Mouse (Mus musculus): Measurements from ENCODE around the gene Slc38a4. TPM values are rescaled to one million over a fixed set of nuclear protein-coding genes. Genes with fewer than 3 reads are reported as not detected.

The Slc38a4 gene
- total and polyA plus RNA-seq, 3 experiments, result 0.13 to 0.51 (median 0.17) TPM

- Histone ChIP-seq H3K36me3 (replicated peaks in 1 of 2; ENCODE audit: control insufficient read depth in 1 of 2, insufficient read depth in 1 of 2, low read length in 1 of 2) (no peaks in the 10 kb centered on the region), H3K4me2 (ENCODE audit: insufficient read depth, low read depth, poor library complexity, severe bottlenecking) (no peak overlapping the region), H3K27me3 (replicated peaks) (no peaks in the 10 kb centered on the region), H3K9me3 (replicated peaks; ENCODE audit: low read length) (no peaks in the 10 kb centered on the region), H3K9ac (ENCODE audit: insufficient read depth, low read depth) (no peak overlapping the region), H3K27ac (ENCODE audit: insufficient read depth, low read depth) (no peak overlapping the region), H3K4me3 (replicated peaks in 1 of 3; ENCODE audit: low read depth in 2 of 3, low read length in 2 of 3, poor library complexity in 1 of 3) (no peak overlapping the region), H3K79me2 (replicated peaks; ENCODE audit: control insufficient read depth, extremely low read depth, insufficient read depth, poor library complexity, severe bottlenecking) (no peaks in the 10 kb centered on the region), H3K4me1 (ENCODE audit: control insufficient read depth in 1 of 2, insufficient read depth in 2 of 2) (peaks cover 8 to 14% of the 10 kb centered on the region in 2 experiments)
- DNase-seq (ENCODE audit: extremely low read depth), result no peak
- in situ Hi-C loops (cut with MboI; ENCODE audit: low pct_ligation_motif_present, low pct_unique_long_range_greater_than_20kb, low sequenced_read_pairs), result no loop called here
- dilution Hi-C loops (cut with MboI; ENCODE audit: extremely low pct_ligation_motif_present, extremely low pct_unique_long_range_greater_than_20kb, low sequenced_read_pairs), result no loop called here
- TF ChIP-seq HCFC1 (IDR thresholded peaks at IDR 0.05; ENCODE audit: low read depth, low read length), result no peak
- no peak for TF ChIP-seq MAZ (IDR thresholded peaks at IDR 0.05; ENCODE audit: low read depth, low read length)
- TF ChIP-seq CHD1 (IDR thresholded peaks at IDR 0.05; ENCODE audit: low read depth, low read length), result no peak
- no peak for TF ChIP-seq MAFK (IDR thresholded peaks at IDR 0.05; ENCODE audit: insufficient replicate concordance, low read length)
- TF ChIP-seq TCF12 (IDR thresholded peaks at IDR 0.05; ENCODE audit: low read depth, low read length), result no peak
- no peak for TF ChIP-seq BHLHE40 (IDR thresholded peaks at IDR 0.05; ENCODE audit: low read depth, low read length)
- no peak for TF ChIP-seq CHD2 (IDR thresholded peaks at IDR 0.05; ENCODE audit: low read length)
- TF ChIP-seq ZMIZ1 (IDR thresholded peaks at IDR 0.05; ENCODE audit: low read depth, low read length), result no peak
- no peak for TF ChIP-seq USF1 (IDR thresholded peaks at IDR 0.05; ENCODE audit: low read depth, low read length)
- TF ChIP-seq RAD21 (IDR thresholded peaks at IDR 0.05; ENCODE audit: low read depth, low read length), result no peak
- no peak for TF ChIP-seq E2F4 (IDR thresholded peaks at IDR 0.05; ENCODE audit: insufficient replicate concordance, low read depth, low read length)
- TF ChIP-seq ZC3H11A (IDR thresholded peaks at IDR 0.05; ENCODE audit: low read depth, low read length), result no peak
These were observed 5.2 kb upstream of the Slc38a4 start for GRCm38 (mm10) chr15:97060973-97061372.

GRCm38 (mm10) chr15:97060571-97060970 is 4.8 kb upstream of the Slc38a4 start:
- dilution Hi-C loops (cut with MboI; ENCODE audit: extremely low pct_ligation_motif_present, extremely low pct_unique_long_range_greater_than_20kb, low sequenced_read_pairs) (no loop called here), in situ Hi-C loops (cut with MboI; ENCODE audit: low pct_ligation_motif_present, low pct_unique_long_range_greater_than_20kb, low sequenced_read_pairs) (no loop called here)
- Histone ChIP-seq H3K9me3 (replicated peaks; ENCODE audit: low read length) (no peaks in the 10 kb centered on the region), H3K4me2 (ENCODE audit: insufficient read depth, low read depth, poor library complexity, severe bottlenecking) (no peak overlapping the region), H3K4me1 (ENCODE audit: control insufficient read depth in 1 of 2, insufficient read depth in 2 of 2) (peaks cover 8 to 14% of the 10 kb centered on the region in 2 experiments), H3K27me3 (replicated peaks) (no peaks in the 10 kb centered on the region), H3K4me3 (replicated peaks in 1 of 3; ENCODE audit: low read depth in 2 of 3, low read length in 2 of 3, poor library complexity in 1 of 3) (no peak overlapping the region), H3K27ac (ENCODE audit: insufficient read depth, low read depth) (no peak overlapping the region), H3K9ac (ENCODE audit: insufficient read depth, low read depth) (no peak overlapping the region), H3K79me2 (replicated peaks; ENCODE audit: control insufficient read depth, extremely low read depth, insufficient read depth, poor library complexity, severe bottlenecking) (no peaks in the 10 kb centered on the region), H3K36me3 (replicated peaks in 1 of 2; ENCODE audit: control insufficient read depth in 1 of 2, insufficient read depth in 1 of 2, low read length in 1 of 2) (no peaks in the 10 kb centered on the region)
- no peak for DNase-seq (ENCODE audit: extremely low read depth)
- TF ChIP-seq MXI1 (IDR thresholded peaks at IDR 0.05; ENCODE audit: low read depth, low read length) (no peak), TCF12 (IDR thresholded peaks at IDR 0.05; ENCODE audit: low read depth, low read length) (no peak), TBP (conservative IDR thresholded peaks at IDR 0.05; ENCODE audit: low read depth, low read length) (no peak), ZKSCAN1 (IDR thresholded peaks at IDR 0.05; ENCODE audit: borderline replicate concordance, low read depth, low read length) (no peak), SIN3A (IDR thresholded peaks at IDR 0.05; ENCODE audit: low read length) (no peak), KAT2A (IDR thresholded peaks at IDR 0.05; ENCODE audit: insufficient replicate concordance, low read length) (no peak), JUND (conservative IDR thresholded peaks at IDR 0.05; ENCODE audit: low read depth, low read length) (no peak), MYC (IDR thresholded peaks at IDR 0.05; ENCODE audit: low read depth, low read length) (no peak), E2F4 (IDR thresholded peaks at IDR 0.05; ENCODE audit: insufficient replicate concordance, low read depth, low read length) (no peak), CHD1 (IDR thresholded peaks at IDR 0.05; ENCODE audit: low read depth, low read length) (no peak), USF2 (conservative IDR thresholded peaks at IDR 0.05; ENCODE audit: low read depth, low read length) (no peak), NELFE (IDR thresholded peaks at IDR 0.05; ENCODE audit: low read depth, low read length) (no peak), ZMIZ1 (IDR thresholded peaks at IDR 0.05; ENCODE audit: low read depth, low read length) (no peak), MAFK (IDR thresholded peaks at IDR 0.05; ENCODE audit: insufficient replicate concordance, low read length) (no peak)
